Mouse (Mus musculus) forebrain, postnatal 0 days (tissue): ENCODE data around the gene Colec11. TPM values are rescaled to one million over a fixed set of nuclear protein-coding genes. Genes with fewer than 3 reads are reported as not detected.

Source experiments
- ATAC-seq: fragments of 200-750 bp; cut with Nextera tagmentation; 2 replicates; pipeline ENCODE4 v1.8.0; 2017; ENCODE audit warnings: mild to moderate bottlenecking, moderate library complexity
- DNase-seq: peaks from one replicate; pipeline ENCODE4 v3.0.0-alpha.2; 2015
- H3K27ac ChIP-seq: fragments of 300-500 bp; sonication (generic); 2 replicates; pipeline ENCODE4 v1.5.1; 2014; ENCODE audit warnings: low read depth, mild to moderate bottlenecking, antibody characterized with exemption, low read length, moderate library complexity, mixed read lengths
- H3K27me3 ChIP-seq: fragments of 300-500 bp; sonication (generic); 2 replicates; pipeline ENCODE4 v1.6.1; 2014; ENCODE audit warnings: mild to moderate bottlenecking, low read length, mixed read lengths; ENCODE audit not compliant: insufficient read depth
- H3K36me3 ChIP-seq: fragments of 300-500 bp; sonication (generic); 2 replicates; pipeline ENCODE4 v1.6.1; 2014; ENCODE audit warnings: mild to moderate bottlenecking, moderate library complexity; ENCODE audit not compliant: insufficient read depth
- H3K4me1 ChIP-seq: fragments of 300-500 bp; sonication (generic); 2 replicates; pipeline ENCODE4 v1.6.1; 2014; ENCODE audit warnings: antibody characterized with exemption; ENCODE audit not compliant: insufficient read depth
- H3K4me2 ChIP-seq: fragments of 300-500 bp; sonication (generic); 2 replicates; pipeline ENCODE4 v1.6.1; 2014; ENCODE audit warnings: low read depth, mild to moderate bottlenecking, moderate library complexity
- H3K4me3 ChIP-seq: fragments of 300-500 bp; sonication (generic); 2 replicates; pipeline ENCODE4 v1.5.1; 2014; ENCODE audit warnings: low read depth, low read length, mixed read lengths
- H3K9ac ChIP-seq: fragments of 300-500 bp; sonication (generic); 2 replicates; pipeline ENCODE4 v1.6.1; 2014; ENCODE audit warnings: mild to moderate bottlenecking
- H3K9me3 ChIP-seq: fragments of 300-500 bp; sonication (generic); 2 replicates; pipeline ENCODE4 v1.6.1; 2016; ENCODE audit warnings: low read length
- CTCF ChIP-seq: sonication (generic); IDR thresholded peaks from 2 replicates; pipeline ENCODE4 v1.5.1; 2016; ENCODE audit warnings: antibody characterized with exemption, control low read depth, low read depth
- whole genome bisulfite sequencing: fragments of 180-500 bp; shearing (Covaris S2); extraction: QIAGEN DNeasy Blood & Tissue Kit; methylation state at CpG from one replicate; pipeline ENCODE4 v1.1.7; 2014; 5-methylcytosine and 5-hydroxymethylcytosine counted together
- polyA plus RNA-seq: library from polyadenylated mRNA; unstranded; fragments of >200 nt; fragmentation: Nextera tagmentation; extraction: Ambion mirVana; gene quantifications from 2 replicates; pipeline ENCODE4 v1.2.1, GENCODE M21; 2015
- total RNA-seq: library from RNA; depleted of rRNA; stranded (reverse); fragments of >200 nt; gene quantifications from 2 replicates; pipeline ENCODE4 v1.2.3, GENCODE M21; 2014; rRNA removed

The Colec11 gene
- 0.48 and 0.62 TPM in 2 replicates for total RNA-seq
- polyA plus RNA-seq: 0.39 and 1.1 TPM in 2 replicates

DNA sequence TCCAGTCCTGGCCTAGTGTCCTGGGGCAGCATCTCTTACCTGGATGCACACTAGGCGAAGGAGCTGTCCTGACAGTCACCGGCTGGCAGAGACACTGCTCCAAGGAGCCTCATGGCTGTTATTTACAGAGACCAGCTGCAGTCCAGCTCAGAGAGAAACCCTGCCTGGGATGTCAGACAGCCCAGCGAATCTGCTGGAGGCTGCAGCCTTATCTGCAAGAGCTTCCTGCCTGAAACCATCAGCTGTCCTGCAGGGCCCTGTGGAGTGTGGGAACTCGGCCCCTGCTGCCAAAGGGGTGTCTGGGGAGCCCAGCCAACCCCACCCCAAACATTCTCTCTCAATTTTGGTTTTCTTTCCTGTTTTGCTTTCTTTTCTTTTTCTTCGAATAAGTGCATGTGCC lies at the start of gene Colec11:
Gene Colec11 (minus strand): TSS at position 183 of the 400 bp plus-strand sequence.
- Histone ChIP-seq H3K27me3 (no peaks in the 10 kb centered on the region), H3K4me1 (no peaks in the 10 kb centered on the region), H3K36me3 (peaks cover 4% of the 10 kb centered on the region), H3K9me3 (no peaks in the 10 kb centered on the region), H3K4me2 (no peak within 1 kb of the TSS), H3K9ac (no peak within 1 kb of the TSS), H3K27ac (no peak within 1 kb of the TSS), H3K4me3 (no peak within 1 kb of the TSS)
- no peak for DNase-seq
- no peak for ATAC-seq
- whole genome bisulfite sequencing: 65% methylated on average over 5 of the region's 5 CpGs
- no peak for TF ChIP-seq CTCF

DNA sequence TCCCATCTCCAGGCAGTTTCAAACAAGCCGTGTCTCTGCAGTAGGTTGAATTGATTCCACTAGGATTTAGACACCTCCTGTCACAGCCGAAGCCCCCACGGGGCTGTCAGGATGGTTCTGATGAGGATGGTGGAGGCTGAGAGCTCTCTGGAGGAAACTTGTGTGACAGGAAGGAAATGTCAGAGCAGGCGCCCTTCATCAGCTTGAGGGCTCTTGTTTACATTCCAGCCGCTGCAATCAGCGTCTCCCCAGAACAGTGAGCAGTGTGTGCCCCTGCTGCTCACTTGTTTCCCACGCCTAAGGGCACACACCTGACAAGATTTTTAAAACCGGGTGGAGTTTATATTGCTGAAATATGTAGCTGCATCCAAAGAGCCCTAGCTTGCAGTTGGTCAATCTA lies 44.1 kb upstream of the Colec11 start:
- Histone ChIP-seq H3K9me3 (no peaks in the 10 kb centered on the region), H3K27me3 (no peaks in the 10 kb centered on the region), H3K4me2 (no peak overlapping the region), H3K27ac (no peak overlapping the region), H3K4me3 (no peak overlapping the region), H3K4me1 (no peaks in the 10 kb centered on the region), H3K9ac (no peak overlapping the region), H3K36me3 (no peaks in the 10 kb centered on the region)
- ATAC-seq (no peak), DNase-seq (no peak)
- TF ChIP-seq CTCF: no peak
- 60% methylated on average over 8 of the region's 8 CpGs for WGBS

DNA sequence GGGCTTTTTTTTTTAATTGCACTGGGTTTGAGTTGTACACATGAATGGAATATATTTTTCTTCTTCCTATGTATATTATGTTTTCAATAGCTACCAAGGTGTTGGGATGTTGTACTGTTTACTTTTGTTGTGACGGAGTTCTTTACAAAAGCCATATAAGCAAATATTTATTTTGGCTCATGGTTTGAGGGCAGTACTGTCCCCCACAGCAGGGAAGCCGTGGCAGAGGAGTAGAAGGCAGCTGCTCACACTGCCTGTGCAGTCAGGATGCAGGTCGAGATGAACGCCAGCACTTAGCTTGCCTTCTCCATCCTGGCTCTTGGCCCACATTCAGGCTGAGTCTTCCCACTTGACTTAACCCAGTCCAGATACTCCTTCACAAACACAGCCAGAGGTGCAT lies 43.6 kb upstream of the Colec11 start:
- H3K4me3 ChIP-seq: no peak overlapping the region
- no peaks in the 10 kb centered on the region for H3K36me3 ChIP-seq
- WGBS: 74% methylated on average over 4 of the region's 4 CpGs
- DNase-seq: no peak
- H3K9me3 ChIP-seq: no peaks in the 10 kb centered on the region
- no peak for TF ChIP-seq CTCF
- no peak for ATAC-seq
- H3K27me3 ChIP-seq: no peaks in the 10 kb centered on the region
- no peak overlapping the region for H3K4me2 ChIP-seq
- H3K27ac ChIP-seq: no peak overlapping the region
- no peak overlapping the region for H3K9ac ChIP-seq
- H3K4me1 ChIP-seq: no peaks in the 10 kb centered on the region

DNA sequence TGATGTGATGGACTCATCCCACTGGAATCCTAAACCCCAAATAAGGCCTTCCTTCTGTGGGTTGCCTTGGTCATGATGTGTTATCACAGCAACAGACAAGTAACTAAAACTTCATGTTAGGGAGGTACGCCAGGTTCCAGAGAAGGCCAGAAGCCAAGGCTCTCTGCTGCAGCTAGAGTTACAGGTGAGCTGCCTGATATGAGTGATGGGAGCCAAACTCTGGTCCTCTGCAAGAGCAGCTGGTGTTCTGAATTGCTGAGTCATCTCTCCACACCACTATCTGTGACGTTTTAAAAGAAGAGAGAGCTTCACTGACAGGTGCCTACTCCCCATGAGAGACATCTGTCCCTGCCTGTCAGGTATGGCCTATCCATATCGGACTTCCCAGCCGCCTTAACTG lies 39.5 kb upstream of the Colec11 start:
- Histone ChIP-seq H3K9me3 (no peaks in the 10 kb centered on the region), H3K36me3 (peaks cover 31% of the 10 kb centered on the region), H3K27ac (no peak overlapping the region), H3K4me3 (no peak overlapping the region), H3K4me2 (no peak overlapping the region), H3K27me3 (no peaks in the 10 kb centered on the region), H3K9ac (no peak overlapping the region), H3K4me1 (no peaks in the 10 kb centered on the region)
- DNase-seq (no peak), ATAC-seq (no peak)
- no peak for TF ChIP-seq CTCF
- 84% methylated on average over 4 of the region's 4 CpGs for WGBS

DNA sequence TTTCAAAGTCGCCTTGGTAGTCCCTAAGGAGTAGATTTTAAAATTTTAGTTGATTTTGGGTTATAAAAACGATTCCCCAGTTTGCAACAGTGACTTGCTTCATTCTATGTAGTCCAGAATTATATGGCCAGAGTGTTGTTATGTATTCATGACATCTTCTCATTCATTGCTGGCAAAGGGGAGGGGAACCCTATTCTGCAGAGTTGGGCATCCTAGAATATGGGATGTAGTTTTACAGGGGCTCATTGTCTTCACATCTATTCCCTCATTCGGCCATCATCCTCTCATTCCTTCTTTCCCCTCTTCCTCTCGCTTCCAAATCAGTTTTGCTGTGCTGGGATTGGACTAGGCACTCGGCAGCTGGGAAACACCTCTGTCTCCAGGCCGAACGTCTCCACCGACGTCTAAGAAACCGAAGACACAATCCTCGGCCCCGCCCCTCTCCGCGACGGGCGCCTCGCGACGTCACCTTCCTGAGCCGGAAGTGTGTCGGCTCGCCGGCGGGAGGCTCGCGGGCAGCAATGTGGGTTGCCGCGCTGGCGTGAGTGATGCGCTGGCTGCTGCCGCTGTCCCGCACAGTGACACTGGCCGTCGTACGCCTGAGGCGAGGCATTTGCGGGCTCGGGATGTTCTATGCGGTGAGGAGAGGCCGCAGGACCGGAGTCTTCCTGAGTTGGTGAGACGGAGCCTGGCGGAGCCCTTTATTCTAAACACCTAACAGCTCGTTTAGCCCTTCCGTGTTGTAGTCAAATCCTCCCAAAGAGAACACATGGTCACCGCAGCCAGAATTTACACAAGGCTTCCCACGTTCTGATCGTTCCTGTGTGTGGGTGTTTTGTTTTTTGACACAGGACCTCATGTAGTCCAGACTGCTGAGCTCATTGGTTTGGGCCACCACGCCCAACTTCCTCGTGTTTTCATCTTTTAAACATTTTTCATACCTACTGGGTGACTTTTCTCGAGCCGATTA lies 26.2 kb upstream of the Colec11 start, which contains the start of gene Rnaseh1:
Gene Rnaseh1 (plus strand): TSS at position 462 of the 970 bp plus-strand sequence.
- Histone ChIP-seq H3K9ac (peak within 1 kb of the TSS; percentile 67), H3K27me3 (no peaks in the 10 kb centered on the region), H3K4me1 (peaks cover 5% of the 10 kb centered on the region), H3K4me3 (peak within 1 kb of the TSS; percentile 68), H3K36me3 (peaks cover 11% of the 10 kb centered on the region; the same call in 1 of the 2 replicates), H3K9me3 (no peaks in the 10 kb centered on the region), H3K4me2 (peak within 1 kb of the TSS; percentile 64), H3K27ac (peak within 1 kb of the TSS; percentile 77)
- peak; percentile 94 for DNase-seq
- 4% methylated on average over 52 of the region's 52 CpGs for WGBS
- ATAC-seq: peak; percentile 99
- TF ChIP-seq CTCF: no peak

DNA sequence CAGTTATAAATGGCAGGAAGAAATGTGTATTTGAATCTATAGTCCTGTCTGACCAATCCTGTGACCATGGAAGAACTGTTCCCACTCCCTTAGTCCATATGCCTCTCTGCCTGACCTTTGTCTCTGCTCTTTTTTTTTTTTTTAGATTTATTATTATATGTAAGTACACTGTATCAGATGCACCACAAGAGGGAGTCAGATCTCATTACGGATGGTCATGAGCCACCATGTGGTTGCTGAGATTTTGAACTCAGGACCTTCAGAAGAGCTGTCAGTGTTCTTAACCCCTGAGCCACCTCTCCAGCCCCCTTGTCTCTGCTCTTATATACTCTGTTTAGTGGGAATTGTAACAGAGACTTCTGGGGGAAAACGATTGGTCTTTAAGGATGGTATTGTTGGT lies 15.6 kb upstream of the Colec11 start:
- no peak overlapping the region for H3K4me3 ChIP-seq
- no peak overlapping the region for H3K27ac ChIP-seq
- no peaks in the 10 kb centered on the region for H3K9me3 ChIP-seq
- no peak overlapping the region for H3K4me2 ChIP-seq
- H3K9ac ChIP-seq: no peak overlapping the region
- DNase-seq (no peak), ATAC-seq (no peak)
- H3K4me1 ChIP-seq: 0 out of 2 replicates have a peak, but pooled peaks cover 2% of the 10 kb centered on the region
- H3K36me3 ChIP-seq: no peaks in the 10 kb centered on the region
- 74% methylated on average over 2 of the region's 2 CpGs for WGBS
- no peaks in the 10 kb centered on the region for H3K27me3 ChIP-seq
- no peak for TF ChIP-seq CTCF

DNA sequence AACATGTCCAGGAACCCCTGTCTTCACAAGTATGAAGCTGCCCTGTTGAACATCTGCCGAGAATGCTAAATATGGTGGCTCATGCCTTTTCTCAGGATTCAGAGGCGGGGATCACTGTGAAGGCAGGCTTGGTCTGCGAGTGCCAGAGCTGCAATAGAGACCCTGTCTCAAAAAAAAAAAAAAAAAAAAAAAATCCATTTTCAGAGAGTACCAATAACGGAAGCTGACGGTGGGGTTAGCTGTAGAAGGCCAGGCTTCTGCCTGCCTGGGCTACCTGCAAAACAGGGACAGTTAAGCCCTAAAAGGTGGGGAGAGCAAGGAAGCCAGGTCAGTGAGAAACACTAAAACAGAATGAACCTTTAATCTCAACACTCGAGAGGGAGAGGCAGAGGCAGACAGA lies 13.4 kb upstream of the Colec11 start:
- TF ChIP-seq CTCF: no peak
- peak overlapping the region; percentile 63 for H3K4me3 ChIP-seq
- no peak overlapping the region for H3K9ac ChIP-seq
- no peaks in the 10 kb centered on the region for H3K27me3 ChIP-seq
- ATAC-seq: no peak
- DNase-seq: no peak
- no peak overlapping the region for H3K27ac ChIP-seq
- 90% methylated on average over 6 of the region's 6 CpGs for WGBS
- H3K36me3 ChIP-seq: peaks cover 21% of the 10 kb centered on the region
- 0 out of 2 replicates have a peak, but pooled peaks cover 2% of the 10 kb centered on the region for H3K4me1 ChIP-seq
- H3K9me3 ChIP-seq: no peaks in the 10 kb centered on the region
- peak overlapping the region; percentile 63; the same call in 1 of the 2 replicates for H3K4me2 ChIP-seq
